Mouse (Mus musculus): Measurements from ENCODE around the gene Dusp18. TPM values are rescaled to one million over a fixed set of nuclear protein-coding genes. Genes with fewer than 3 reads are reported as not detected.
A peak's percentile ranks its signal among the peaks of the same experiment; 100 is the strongest.
"Not testable (repeated sequence)": the region's sequence is repeated elsewhere in the genome, so short reads cannot be mapped to it uniquely, and the experiment has no call there.

Gene Dusp18
- total RNA-seq, 2 experiments from 2014 or later, result 0.09 TPM; not detected in 1

DNA sequence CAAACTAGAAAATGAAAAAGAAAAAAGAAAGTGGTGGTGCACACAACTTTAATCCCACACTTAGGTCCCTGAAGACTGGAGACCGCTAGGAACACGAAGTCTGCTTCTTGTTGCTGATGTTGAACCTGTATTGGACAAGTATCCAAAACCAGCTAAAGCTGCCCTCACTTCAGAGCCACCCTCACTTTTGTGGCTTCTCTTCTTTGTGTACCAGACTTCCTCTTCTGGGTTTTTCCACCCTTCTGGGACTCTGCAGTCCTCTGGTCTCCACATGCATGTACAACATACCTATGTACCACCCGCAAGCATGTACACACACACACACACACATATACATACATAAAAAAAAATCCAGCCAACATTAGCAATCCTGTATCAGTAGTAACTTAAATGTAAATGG is 11.3 kb upstream of the Dusp18 start:
- no peak for ATAC-seq (replicated peaks; ENCODE audit: low FRiP score, poor library complexity, severe bottlenecking)

DNA sequence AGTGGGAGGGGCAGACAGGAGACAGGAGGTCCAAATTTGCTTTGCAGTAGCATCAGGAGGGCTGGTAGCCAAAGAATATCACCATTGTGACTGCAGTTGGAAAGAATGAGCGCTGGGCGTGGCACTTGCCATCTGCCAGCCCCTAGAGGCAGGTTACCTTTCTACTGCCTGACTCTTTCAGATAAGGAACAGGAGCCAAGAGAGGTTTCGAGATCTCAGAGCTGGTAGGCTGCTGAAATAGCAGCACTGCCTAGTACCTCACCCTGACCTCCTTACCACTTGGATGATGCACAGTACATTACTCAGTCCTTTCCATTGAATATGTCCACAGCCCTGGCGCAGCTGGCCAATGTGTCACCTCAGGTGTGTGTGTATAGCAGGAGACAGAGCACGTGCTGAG is 7.7 kb upstream of the Dusp18 start:
- peak; percentile 52; the same call in 1 of the 2 replicates for ATAC-seq (replicated peaks; ENCODE audit: low FRiP score, poor library complexity, severe bottlenecking)

DNA sequence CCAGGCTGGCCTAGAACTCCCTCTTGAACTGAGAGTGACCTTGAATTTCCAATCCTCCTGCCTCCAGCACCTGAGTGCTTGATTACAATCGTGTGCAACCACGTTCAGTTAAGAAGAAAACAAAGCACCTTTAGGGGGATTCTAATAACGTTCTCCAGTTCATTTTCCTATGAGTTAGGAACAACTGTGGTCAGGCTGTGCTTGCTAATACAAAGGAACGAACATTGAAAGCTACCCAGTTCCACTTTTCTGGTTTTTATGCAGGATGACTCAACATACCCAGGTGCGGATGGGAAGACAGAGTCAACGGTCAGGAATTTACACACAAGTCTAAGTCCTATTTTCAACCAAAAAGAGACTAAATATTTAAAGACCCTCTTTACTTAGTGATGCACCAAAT is 1.1 kb upstream of the Dusp18 start:
- no peak for ATAC-seq (replicated peaks; ENCODE audit: low FRiP score, poor library complexity, severe bottlenecking)

GRCm38 (mm10) chr11:3895458-3895857 is 418 bp downstream of the Dusp18 start:
- ATAC-seq (replicated peaks; ENCODE audit: low FRiP score, poor library complexity, severe bottlenecking), result no peak

- ATAC-seq (replicated peaks; ENCODE audit: low FRiP score, poor library complexity, severe bottlenecking), result no peak
These were observed 893 bp downstream of the Dusp18 start for GRCm38 (mm10) chr11:3895933-3896332.

DNA sequence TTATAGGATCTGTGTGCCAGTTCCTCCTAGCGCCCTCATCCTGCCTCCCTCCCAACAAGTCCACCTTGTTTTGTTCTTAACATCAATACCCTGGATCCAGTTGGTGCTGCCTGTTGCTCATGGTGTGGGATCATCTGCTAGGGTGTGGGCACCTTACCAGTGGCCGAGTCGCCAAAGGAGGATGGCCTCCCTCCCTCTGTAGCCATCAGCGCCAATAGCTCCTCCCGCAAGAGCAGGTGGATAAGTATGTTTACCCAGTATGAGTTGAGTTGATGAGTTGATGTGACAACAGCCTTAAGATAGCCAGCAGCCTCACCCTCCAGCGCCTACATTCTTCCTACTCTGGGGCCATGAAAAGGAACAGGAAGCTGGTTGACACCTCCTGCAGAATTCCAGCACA is 5.3 kb downstream of the Dusp18 start:
- ATAC-seq (replicated peaks; ENCODE audit: low FRiP score, poor library complexity, severe bottlenecking), result no peak

DNA sequence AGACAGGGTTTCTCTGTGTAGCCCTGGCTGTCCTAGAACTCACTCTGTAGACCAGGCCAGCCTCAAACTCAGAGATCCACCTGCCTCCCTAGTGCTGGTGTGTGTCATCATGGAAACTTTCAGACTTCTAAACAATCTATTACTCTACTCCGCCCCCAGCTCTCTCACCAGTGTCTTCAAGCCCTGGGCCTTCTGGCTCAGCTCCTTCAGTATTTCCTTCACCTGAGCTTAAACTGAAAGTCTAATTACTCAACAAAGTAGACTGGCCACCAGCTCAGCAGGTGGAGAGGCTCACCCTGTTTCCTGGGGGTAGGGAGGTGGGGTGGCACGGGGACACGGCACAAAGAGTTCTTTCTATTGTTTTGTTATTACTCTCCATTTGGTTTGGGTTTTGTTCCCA is 7.5 kb downstream of the Dusp18 start:
- no peak for ATAC-seq (replicated peaks; ENCODE audit: low FRiP score, poor library complexity, severe bottlenecking)

DNA sequence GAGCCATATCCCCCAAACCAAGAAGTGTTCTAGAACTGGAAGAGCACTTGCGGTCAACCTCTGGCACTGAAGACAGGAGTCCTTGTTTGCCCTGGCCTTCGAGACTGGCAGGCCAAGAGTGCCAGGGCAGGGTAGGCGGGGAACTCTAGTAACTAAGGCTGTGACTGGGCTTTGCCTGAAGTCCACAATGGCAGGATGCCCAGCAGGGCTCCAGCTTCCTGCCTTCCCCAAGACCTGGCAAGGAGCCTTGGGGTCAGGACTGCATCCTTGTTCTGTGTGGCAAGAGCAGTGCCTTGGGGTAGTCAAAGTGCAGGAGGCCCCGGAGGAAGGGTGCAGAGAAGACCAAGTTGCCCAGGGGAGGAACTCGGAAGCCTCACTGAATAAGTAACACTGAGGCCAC is 8.0 kb downstream of the Dusp18 start:
- no peak for ATAC-seq (replicated peaks; ENCODE audit: low FRiP score, poor library complexity, severe bottlenecking)

- no peak for ATAC-seq (replicated peaks; ENCODE audit: low FRiP score, poor library complexity, severe bottlenecking)
These were observed 9.6 kb downstream of the Dusp18 start for GRCm38 (mm10) chr11:3904673-3905072.

DNA sequence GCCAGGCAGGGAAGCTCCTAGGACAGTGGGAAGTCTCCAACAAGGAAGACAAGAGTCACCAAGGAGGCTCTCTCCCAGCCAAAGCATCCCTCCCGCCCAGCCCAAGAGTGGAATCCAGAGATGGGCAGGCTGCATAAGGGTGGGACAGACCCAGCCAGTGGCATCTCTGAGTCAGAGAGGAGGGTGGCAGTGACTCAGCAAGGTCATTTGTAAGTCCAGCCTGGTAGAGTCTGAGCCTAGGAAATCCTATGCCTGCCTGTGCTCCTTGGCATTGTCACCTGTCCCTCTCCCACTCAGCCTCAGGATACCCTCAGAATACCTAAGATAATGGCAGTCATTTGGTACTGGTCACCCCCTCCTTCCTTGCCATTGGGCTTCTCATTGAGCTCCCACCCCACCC is 10.4 kb downstream of the Dusp18 start:
- ATAC-seq (replicated peaks; ENCODE audit: low FRiP score, poor library complexity, severe bottlenecking), result no peak

GRCm38 (mm10) chr11:3909236-3909635 is 14.2 kb downstream of the Dusp18 start:
- ATAC-seq (replicated peaks; ENCODE audit: low FRiP score, poor library complexity, severe bottlenecking), result no peak

GRCm38 (mm10) chr11:3910513-3911310 is 15.7 kb downstream of the Dusp18 start:
- ATAC-seq (replicated peaks; ENCODE audit: low FRiP score, poor library complexity, severe bottlenecking), result no peak

DNA sequence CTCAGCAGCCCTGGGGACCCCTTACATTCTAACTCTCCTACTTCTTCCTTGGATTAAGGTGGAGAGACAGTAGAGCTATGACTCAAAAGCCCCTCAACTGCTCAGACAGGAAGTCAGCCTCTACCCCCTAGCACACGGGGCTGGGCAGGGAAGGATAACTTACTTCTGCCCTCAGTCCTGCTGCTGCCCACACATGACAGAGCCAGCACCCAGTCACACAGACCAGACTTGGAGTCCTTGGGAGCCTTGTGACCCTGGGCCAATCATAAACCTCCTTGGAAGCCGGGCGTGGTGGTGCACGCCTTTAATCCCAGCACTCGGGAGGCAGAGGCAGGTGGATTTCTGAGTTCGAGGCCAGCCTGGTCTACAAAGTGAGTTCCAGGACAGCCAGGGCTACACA is 16.4 kb downstream of the Dusp18 start:
- not testable (repeated sequence) for ATAC-seq (replicated peaks; ENCODE audit: low FRiP score, poor library complexity, severe bottlenecking)

- ATAC-seq (replicated peaks; ENCODE audit: low FRiP score, poor library complexity, severe bottlenecking), result no peak
These were observed 17.2 kb downstream of the Dusp18 start for GRCm38 (mm10) chr11:3912100-3912874.

- no peak for ATAC-seq (replicated peaks; ENCODE audit: low FRiP score, poor library complexity, severe bottlenecking)
These were observed 17.8 kb downstream of the Dusp18 start for GRCm38 (mm10) chr11:3912875-3913271.

GRCm38 (mm10) chr11:3913316-3914108 is 18.5 kb downstream of the Dusp18 start:
- peak; percentile 76 for ATAC-seq (replicated peaks; ENCODE audit: low FRiP score, poor library complexity, severe bottlenecking)

GRCm38 (mm10) chr11:3914109-3914840 is 19.2 kb downstream of the Dusp18 start, which contains the start of gene Slc35e4:
Gene Slc35e4 (minus strand): TSS chr11:3914664.
- ATAC-seq (replicated peaks; ENCODE audit: low FRiP score, poor library complexity, severe bottlenecking), result peak; percentile 62

DNA sequence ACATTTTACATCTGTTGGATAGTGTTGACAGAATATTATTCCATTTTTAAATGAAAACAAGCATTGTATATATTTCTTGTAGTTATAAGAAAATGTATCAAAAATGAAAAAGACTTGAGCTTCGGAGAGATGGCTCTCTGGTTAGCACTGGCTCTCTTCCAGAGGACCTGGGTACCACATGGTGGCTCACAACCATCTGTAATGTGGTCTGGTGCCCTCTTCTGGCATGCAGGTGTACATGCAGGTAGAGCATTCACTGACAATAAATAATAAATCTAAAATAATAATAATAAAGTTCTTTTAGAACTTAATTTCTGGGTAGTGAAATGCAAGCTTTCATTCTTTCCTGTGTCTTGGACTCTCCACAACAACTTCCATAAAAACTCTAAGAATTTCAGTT is 23.7 kb downstream of the Dusp18 start:
- no peak for ATAC-seq (replicated peaks; ENCODE audit: low FRiP score, poor library complexity, severe bottlenecking)

DNA sequence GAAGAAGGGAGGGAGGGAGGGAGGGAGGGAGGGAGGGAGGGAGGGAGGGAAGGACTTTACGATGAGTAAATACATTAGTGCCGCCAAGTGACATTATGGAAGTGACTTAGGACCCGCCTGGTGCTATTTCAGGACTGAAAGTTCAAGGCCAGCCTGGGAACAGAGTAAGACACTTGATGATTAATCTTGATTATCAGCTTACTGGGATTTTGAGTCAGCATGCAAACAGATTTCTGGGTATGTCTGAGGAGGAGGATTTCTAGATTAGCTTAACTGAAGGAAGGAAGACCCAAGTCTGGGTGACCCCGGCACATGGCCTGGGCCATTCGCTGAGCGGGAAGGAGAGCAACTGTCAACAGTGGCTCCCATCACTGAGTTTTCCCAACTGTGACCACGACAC is 25.4 kb downstream of the Dusp18 start:
- ATAC-seq (replicated peaks; ENCODE audit: low FRiP score, poor library complexity, severe bottlenecking), result no peak

Data from erythroblast, adult 5-6 weeks (primary cell).